Mouse (Mus musculus): ENCODE measurements at regions not wholly inside any gene's neighbourhood (a gene's known extent, or its start where the extent isn't known, plus 50 kb on each side); places are given as distances from the start of the nearest gene placed in this dataset.
"Not testable (repeated sequence)": the region's sequence is repeated elsewhere in the genome, so short reads cannot be mapped to it uniquely, and the experiment has no call there.

GRCm38 (mm10) chr14:47944595-47944994 is 176.0 kb upstream of the Peli2 start:
- Histone ChIP-seq H3K27me3 (ENCODE audit: control insufficient read depth, insufficient read depth, low read length, poor library complexity, severe bottlenecking) (no peaks in the 10 kb centered on the region), H3K9ac (ENCODE audit: low read depth, poor library complexity, severe bottlenecking) (no peak overlapping the region), H3K9me3 (replicated peaks; ENCODE audit: control insufficient read depth, insufficient read depth, low read length, poor library complexity, severe bottlenecking) (no peaks in the 10 kb centered on the region), H3K27ac (ENCODE audit: insufficient read depth, low read length) (no peak overlapping the region), H3K36me3 (ENCODE audit: control insufficient read depth, insufficient read depth, low read length, poor library complexity, severe bottlenecking) (no peaks in the 10 kb centered on the region), H3K4me3 (ENCODE audit: low read depth, low read length) (no peak overlapping the region), H3K4me1 (ENCODE audit: control insufficient read depth, insufficient read depth, low read length) (no peaks in the 10 kb centered on the region)
- TF ChIP-seq CTCF (IDR thresholded peaks at IDR 0.05; ENCODE audit: low read depth, low read length) (no peak), POLR2A (IDR thresholded peaks at IDR 0.05; ENCODE audit: insufficient read depth, low read length) (no peak), EP300 (IDR thresholded peaks at IDR 0.05; ENCODE audit: insufficient read depth, low read depth, low read length) (no peak)

DNA sequence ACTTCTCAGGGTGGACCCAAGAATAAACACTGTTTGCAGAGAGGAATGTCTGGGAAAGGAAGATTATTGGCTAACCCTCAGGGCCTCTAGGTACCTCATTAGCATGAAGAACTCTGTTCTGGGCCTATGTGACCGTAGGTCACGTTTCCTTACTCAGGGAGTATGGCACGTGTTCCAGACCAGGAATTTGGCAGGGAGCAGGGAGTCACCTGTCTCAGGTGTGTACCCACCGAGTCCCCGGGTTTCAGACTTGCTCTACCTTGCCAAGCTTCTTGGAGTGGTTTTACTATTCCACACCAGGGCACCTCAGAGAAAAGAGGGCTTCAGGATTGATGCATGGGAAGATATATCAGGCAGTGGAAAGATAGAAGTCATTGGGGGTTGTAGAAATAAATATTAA is 169.6 kb upstream of the Peli2 start:
- H3K9me3 ChIP-seq (replicated peaks; ENCODE audit: control insufficient read depth, insufficient read depth, low read length, poor library complexity, severe bottlenecking) = peaks cover 4% of the 10 kb centered on the region; the same call in 1 of the 2 replicates

DNA sequence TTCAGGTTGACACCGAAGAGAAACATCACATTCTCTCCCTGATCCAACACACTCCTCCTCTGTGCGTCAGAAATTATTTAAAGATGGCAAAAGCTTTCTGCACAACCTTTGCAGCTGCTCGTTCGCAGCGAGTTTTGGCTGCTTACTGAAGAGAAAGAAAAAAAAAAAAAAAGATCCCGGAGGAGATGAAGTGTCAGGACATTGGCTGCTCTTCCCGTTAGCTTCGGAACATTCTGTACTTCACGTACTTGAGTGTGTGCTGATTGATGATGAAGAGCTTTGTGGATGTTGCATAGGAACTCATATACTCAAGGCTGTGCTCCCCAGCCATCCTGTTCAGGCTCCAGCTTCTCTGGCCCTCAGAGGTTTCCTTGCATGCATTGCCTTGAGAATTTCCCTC is 162.5 kb upstream of the Peli2 start:
- no peaks in the 10 kb centered on the region for H3K27me3 ChIP-seq (ENCODE audit: control insufficient read depth, insufficient read depth, low read length, poor library complexity, severe bottlenecking)
- H3K9ac ChIP-seq (ENCODE audit: low read depth, poor library complexity, severe bottlenecking) = no peak overlapping the region
- TF ChIP-seq POLR2A (IDR thresholded peaks at IDR 0.05; ENCODE audit: insufficient read depth, low read length) = no peak
- TF ChIP-seq CTCF (IDR thresholded peaks at IDR 0.05; ENCODE audit: low read depth, low read length) = no peak
- TF ChIP-seq EP300 (IDR thresholded peaks at IDR 0.05; ENCODE audit: insufficient read depth, low read depth, low read length) = no peak
- no peaks in the 10 kb centered on the region for H3K36me3 ChIP-seq (ENCODE audit: control insufficient read depth, insufficient read depth, low read length, poor library complexity, severe bottlenecking)
- no peak overlapping the region for H3K4me3 ChIP-seq (ENCODE audit: low read depth, low read length)
- H3K9me3 ChIP-seq (replicated peaks; ENCODE audit: control insufficient read depth, insufficient read depth, low read length, poor library complexity, severe bottlenecking) = peaks cover 4% of the 10 kb centered on the region; the same call in 1 of the 2 replicates
- no peaks in the 10 kb centered on the region for H3K4me1 ChIP-seq (ENCODE audit: control insufficient read depth, insufficient read depth, low read length)
- H3K27ac ChIP-seq (ENCODE audit: insufficient read depth, low read length) = no peak overlapping the region

More for the DNA sequence above, 169.6 kb upstream of the Peli2 start:
- Histone ChIP-seq H3K27me3 (ENCODE audit: control insufficient read depth, insufficient read depth, low read length, poor library complexity, severe bottlenecking) (no peaks in the 10 kb centered on the region), H3K9ac (ENCODE audit: low read depth, poor library complexity, severe bottlenecking) (no peak overlapping the region), H3K4me1 (ENCODE audit: control insufficient read depth, insufficient read depth, low read length) (no peaks in the 10 kb centered on the region), H3K27ac (ENCODE audit: insufficient read depth, low read length) (no peak overlapping the region), H3K4me3 (ENCODE audit: low read depth, low read length) (no peak overlapping the region), H3K36me3 (ENCODE audit: control insufficient read depth, insufficient read depth, low read length, poor library complexity, severe bottlenecking) (no peaks in the 10 kb centered on the region)
- no peak for TF ChIP-seq POLR2A (IDR thresholded peaks at IDR 0.05; ENCODE audit: insufficient read depth, low read length)
- no peak for TF ChIP-seq CTCF (IDR thresholded peaks at IDR 0.05; ENCODE audit: low read depth, low read length)
- no peak for TF ChIP-seq EP300 (IDR thresholded peaks at IDR 0.05; ENCODE audit: insufficient read depth, low read depth, low read length)

- Histone ChIP-seq H3K4me1 (ENCODE audit: control insufficient read depth, insufficient read depth, low read length) (no peaks in the 10 kb centered on the region), H3K9me3 (replicated peaks; ENCODE audit: control insufficient read depth, insufficient read depth, low read length, poor library complexity, severe bottlenecking) (peaks cover 4% of the 10 kb centered on the region; the same call in 1 of the 2 replicates), H3K9ac (ENCODE audit: low read depth, poor library complexity, severe bottlenecking) (no peak overlapping the region), H3K27me3 (ENCODE audit: control insufficient read depth, insufficient read depth, low read length, poor library complexity, severe bottlenecking) (no peaks in the 10 kb centered on the region), H3K36me3 (ENCODE audit: control insufficient read depth, insufficient read depth, low read length, poor library complexity, severe bottlenecking) (no peaks in the 10 kb centered on the region), H3K27ac (ENCODE audit: insufficient read depth, low read length) (no peak overlapping the region), H3K4me3 (ENCODE audit: low read depth, low read length) (no peak overlapping the region)
- TF ChIP-seq CTCF (IDR thresholded peaks at IDR 0.05; ENCODE audit: low read depth, low read length) = no peak
- no peak for TF ChIP-seq POLR2A (IDR thresholded peaks at IDR 0.05; ENCODE audit: insufficient read depth, low read length)
- TF ChIP-seq EP300 (IDR thresholded peaks at IDR 0.05; ENCODE audit: insufficient read depth, low read depth, low read length) = no peak
Observed at GRCm38 (mm10) chr14:47959366-47960280, 161.0 kb upstream of the Peli2 start.

- H3K9ac ChIP-seq (ENCODE audit: low read depth, poor library complexity, severe bottlenecking); H3K36me3 ChIP-seq (ENCODE audit: control insufficient read depth, insufficient read depth, low read length, poor library complexity, severe bottlenecking); H3K27me3 ChIP-seq (ENCODE audit: control insufficient read depth, insufficient read depth, low read length, poor library complexity, severe bottlenecking); H3K4me3 ChIP-seq (ENCODE audit: low read depth, low read length); H3K27ac ChIP-seq (ENCODE audit: insufficient read depth, low read length); H3K4me1 ChIP-seq (ENCODE audit: control insufficient read depth, insufficient read depth, low read length); H3K9me3 ChIP-seq (replicated peaks; ENCODE audit: control insufficient read depth, insufficient read depth, low read length, poor library complexity, severe bottlenecking): not testable (repeated sequence)
Observed at GRCm38 (mm10) chr14:47964806-47965205, 155.8 kb upstream of the Peli2 start.

- Histone ChIP-seq H3K9me3 (replicated peaks; ENCODE audit: control insufficient read depth, insufficient read depth, low read length, poor library complexity, severe bottlenecking) (peaks cover 24% of the 10 kb centered on the region), H3K27me3 (ENCODE audit: control insufficient read depth, insufficient read depth, low read length, poor library complexity, severe bottlenecking) (no peaks in the 10 kb centered on the region)
- TF ChIP-seq POLR2A (IDR thresholded peaks at IDR 0.05; ENCODE audit: insufficient read depth, low read length) = no peak
- no peak for TF ChIP-seq EP300 (IDR thresholded peaks at IDR 0.05; ENCODE audit: insufficient read depth, low read depth, low read length)
Observed at GRCm38 (mm10) chr14:47969871-47970270, 150.8 kb upstream of the Peli2 start.

DNA sequence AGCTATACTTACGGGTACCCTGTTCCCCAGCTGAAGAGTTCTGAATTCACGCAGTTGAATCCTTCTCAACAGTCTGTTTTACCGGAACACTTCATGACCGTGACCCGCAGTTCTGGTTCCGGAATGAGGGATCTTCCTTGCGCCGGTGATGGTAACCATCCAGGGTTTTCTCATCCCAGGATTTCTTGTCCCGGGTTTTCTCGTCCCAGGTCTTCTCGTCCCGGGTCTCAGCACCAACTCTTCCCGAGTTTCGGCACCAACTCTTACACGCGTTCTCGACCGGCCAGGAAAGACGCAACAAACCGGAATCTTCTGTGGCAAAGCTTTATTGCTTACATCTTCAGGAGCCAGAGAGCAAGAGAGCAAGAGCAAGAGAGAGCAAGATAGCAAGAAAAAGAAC is 147.5 kb upstream of the Peli2 start:
- H3K4me3 ChIP-seq (ENCODE audit: low read depth, low read length); H3K27ac ChIP-seq (ENCODE audit: insufficient read depth, low read length); H3K27me3 ChIP-seq (ENCODE audit: control insufficient read depth, insufficient read depth, low read length, poor library complexity, severe bottlenecking); H3K36me3 ChIP-seq (ENCODE audit: control insufficient read depth, insufficient read depth, low read length, poor library complexity, severe bottlenecking); H3K9ac ChIP-seq (ENCODE audit: low read depth, poor library complexity, severe bottlenecking); H3K4me1 ChIP-seq (ENCODE audit: control insufficient read depth, insufficient read depth, low read length): not testable (repeated sequence)
- H3K9me3 ChIP-seq (replicated peaks; ENCODE audit: control insufficient read depth, insufficient read depth, low read length, poor library complexity, severe bottlenecking) = peaks cover 25% of the 10 kb centered on the region

More at GRCm38 (mm10) chr14:47969871-47970270, 150.8 kb upstream of the Peli2 start:
- no peak overlapping the region for H3K27ac ChIP-seq (ENCODE audit: insufficient read depth, low read length)
- H3K4me3 ChIP-seq (ENCODE audit: low read depth, low read length) = no peak overlapping the region
- no peaks in the 10 kb centered on the region for H3K36me3 ChIP-seq (ENCODE audit: control insufficient read depth, insufficient read depth, low read length, poor library complexity, severe bottlenecking)
- no peak overlapping the region for H3K9ac ChIP-seq (ENCODE audit: low read depth, poor library complexity, severe bottlenecking)
- H3K4me1 ChIP-seq (ENCODE audit: control insufficient read depth, insufficient read depth, low read length) = no peaks in the 10 kb centered on the region
